Mouse (Mus musculus) hindbrain, embryonic 12.5 days (tissue): Measurements from ENCODE around the gene Smad6. TPM values are rescaled to one million over a fixed set of nuclear protein-coding genes. Genes with fewer than 3 reads are reported as not detected.

Experiments used
- ATAC-seq: fragments of 200-750 bp; cut with Nextera tagmentation; 2 replicates; pipeline ENCODE4 v1.8.0; 2017; ENCODE audit warnings: moderate TSS enrichment; ENCODE audit not compliant: low FRiP score
- H3K27ac ChIP-seq: fragments of 300-500 bp; sonication (generic); 2 replicates; pipeline ENCODE4 v1.5.1; 2016; ENCODE audit warnings: mild to moderate bottlenecking
- H3K27me3 ChIP-seq: fragments of 300-500 bp; sonication (generic); 2 replicates; pipeline ENCODE4 v1.6.1; 2016; ENCODE audit warnings: mild to moderate bottlenecking
- H3K36me3 ChIP-seq: fragments of 300-500 bp; sonication (generic); 2 replicates; pipeline ENCODE4 v1.6.1; 2016; ENCODE audit warnings: mild to moderate bottlenecking
- H3K4me1 ChIP-seq: fragments of 300-500 bp; sonication (generic); 2 replicates; pipeline ENCODE4 v1.6.1; 2016
- H3K4me2 ChIP-seq: fragments of 300-500 bp; sonication (generic); replicated peaks from 2 replicates; pipeline ENCODE4 v1.6.1; 2016; ENCODE audit warnings: mild to moderate bottlenecking
- H3K4me3 ChIP-seq: fragments of 300-500 bp; sonication (generic); 2 replicates; pipeline ENCODE4 v1.5.1; 2016; ENCODE audit warnings: mild to moderate bottlenecking
- H3K9ac ChIP-seq: fragments of 300-500 bp; sonication (generic); 2 replicates; pipeline ENCODE4 v1.6.1; 2016; ENCODE audit warnings: mild to moderate bottlenecking, moderate library complexity
- H3K9me3 ChIP-seq: fragments of 300-500 bp; sonication (generic); replicated peaks from 2 replicates; pipeline ENCODE4 v1.6.1; 2016; ENCODE audit warnings: mild to moderate bottlenecking
- WGBS: fragments of 180-500 bp; shearing (Covaris S2); methylation state at CpG from one replicate; pipeline ENCODE4 v1.1.7; 2016; 5-methylcytosine and 5-hydroxymethylcytosine counted together
- polyA plus RNA-seq: library from polyadenylated mRNA; unstranded; fragments of >200 nt; fragmentation: Nextera tagmentation; extraction: Ambion mirVana; gene quantifications from 2 replicates; pipeline ENCODE4 v1.2.1, GENCODE M21; 2016

Gene Smad6
- polyA plus RNA-seq, 1 experiment from 2014 or later: 12.4 TPM

DNA sequence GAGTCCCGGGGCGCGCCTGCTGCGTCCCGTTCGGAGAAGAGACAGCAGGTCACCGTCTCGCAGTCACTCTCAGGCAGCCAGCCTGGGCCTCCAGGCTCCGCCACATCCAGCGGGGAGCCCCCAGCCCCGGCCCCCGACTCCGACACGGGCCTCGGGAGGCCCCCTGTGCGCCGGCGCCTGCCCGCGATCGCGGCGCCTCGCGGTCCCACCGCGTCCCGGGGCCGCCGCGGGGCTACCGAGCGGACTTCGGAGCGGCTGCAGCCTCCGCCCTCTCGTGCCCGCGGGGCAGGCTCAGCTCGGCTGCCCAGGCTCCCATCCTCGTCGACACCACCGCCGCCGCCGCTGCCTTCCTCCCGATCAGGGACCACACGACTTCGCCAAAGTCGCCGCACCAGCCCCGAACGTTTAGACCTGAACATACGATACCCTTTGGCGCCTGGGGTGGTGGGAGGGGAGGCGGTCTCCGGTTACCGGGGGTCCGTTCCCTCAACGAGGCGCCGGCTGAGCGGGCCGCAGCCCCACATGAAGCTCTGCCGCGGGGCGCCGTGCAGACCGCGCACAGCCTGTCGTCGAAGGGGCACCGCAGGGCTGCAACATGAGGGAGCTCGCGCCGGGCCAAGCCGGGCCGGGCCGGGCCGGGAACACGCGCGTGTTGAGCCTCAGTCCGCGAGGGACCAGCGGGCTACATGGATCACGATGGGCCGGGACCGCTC is 1.1 kb downstream of the Smad6 start:
- no peaks in the 10 kb centered on the region for H3K9me3 ChIP-seq
- H3K27me3 ChIP-seq: peaks cover 25% of the 10 kb centered on the region
- WGBS: under 1% methylated on average over 64 of the region's 89 CpGs
- H3K9ac ChIP-seq: peak overlapping the region; percentile 89
- H3K4me3 ChIP-seq: peak overlapping the region; percentile 70
- peaks cover 70% of the 10 kb centered on the region for H3K4me1 ChIP-seq
- no peak for ATAC-seq
- H3K4me2 ChIP-seq: peak overlapping the region; percentile 79
- peak overlapping the region; percentile 85 for H3K27ac ChIP-seq
- no peaks in the 10 kb centered on the region for H3K36me3 ChIP-seq

- ATAC-seq: no peak
- Histone ChIP-seq H3K4me2 (peak overlapping the region; percentile 79), H3K27me3 (peaks cover 25% of the 10 kb centered on the region), H3K27ac (peak overlapping the region; percentile 85), H3K9me3 (no peaks in the 10 kb centered on the region), H3K4me1 (peaks cover 72% of the 10 kb centered on the region), H3K9ac (peak overlapping the region; percentile 89), H3K4me3 (peak overlapping the region; percentile 70), H3K36me3 (no peaks in the 10 kb centered on the region)
- under 1% methylated on average over 41 of the region's 50 CpGs for WGBS
Measured at GRCm38 (mm10) chr9:64020171-64020605, 1.7 kb downstream of the Smad6 start.

- peak overlapping the region; percentile 85 for H3K27ac ChIP-seq
- H3K4me1 ChIP-seq: peaks cover 75% of the 10 kb centered on the region
Measured at GRCm38 (mm10) chr9:64019036-64019886, 2.6 kb downstream of the Smad6 start.

DNA sequence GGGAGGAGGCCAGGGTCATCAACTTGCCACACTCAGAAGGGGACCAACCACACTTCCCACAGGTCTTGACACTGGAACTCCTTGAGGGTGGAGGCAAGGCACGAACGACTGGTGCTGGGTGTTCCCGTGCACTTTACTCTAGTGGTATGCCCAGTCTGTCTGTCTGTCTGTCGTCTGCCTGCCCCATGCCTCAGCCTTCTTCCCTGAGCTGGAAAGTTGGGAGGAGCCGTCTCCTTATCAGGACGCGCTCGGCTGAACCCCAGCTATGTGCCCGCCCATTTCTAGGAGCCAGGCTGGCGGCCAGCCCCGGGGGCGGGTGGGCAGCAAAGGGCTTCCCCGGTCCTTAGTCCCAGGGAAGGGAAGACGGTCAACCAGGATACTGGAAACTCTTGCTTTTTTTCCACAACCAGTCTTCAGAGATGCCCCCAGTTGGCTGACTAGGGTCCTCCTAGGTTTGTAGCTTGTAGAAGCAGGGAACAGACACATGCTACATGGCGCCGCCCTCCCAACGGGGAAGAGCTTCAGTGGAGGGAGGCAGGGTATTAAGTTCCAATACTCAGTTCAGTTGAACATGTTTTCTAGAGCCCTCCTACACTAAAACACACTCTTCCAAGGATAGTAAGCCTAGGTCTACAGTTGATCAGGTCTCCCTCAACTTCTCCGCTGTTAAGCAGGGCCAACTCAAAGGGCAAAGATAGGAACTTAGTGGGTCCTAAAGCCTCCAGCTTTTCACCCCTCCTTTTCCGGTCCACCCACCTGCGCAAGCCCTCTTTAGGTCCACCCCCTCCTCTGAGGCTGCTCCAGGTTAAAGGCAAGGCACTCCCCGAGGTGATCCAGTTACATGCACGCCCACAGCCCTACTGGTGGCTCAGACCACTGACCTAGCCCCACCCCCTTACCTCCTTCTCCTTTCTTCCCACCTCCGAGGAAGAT is 3.7 kb downstream of the Smad6 start:
- Histone ChIP-seq H3K27me3 (peaks cover 25% of the 10 kb centered on the region), H3K4me3 (peak overlapping the region; percentile 70), H3K36me3 (no peaks in the 10 kb centered on the region), H3K9me3 (no peaks in the 10 kb centered on the region), H3K4me1 (peaks cover 72% of the 10 kb centered on the region), H3K9ac (peak overlapping the region; percentile 43; the same call in 1 of the 2 replicates), H3K4me2 (peak overlapping the region; percentile 79), H3K27ac (peak overlapping the region; percentile 85; the same call in 1 of the 2 replicates)
- no peak for ATAC-seq
- 3% methylated on average over 23 of the region's 23 CpGs for WGBS

More at GRCm38 (mm10) chr9:64019036-64019886, 2.6 kb downstream of the Smad6 start:
- WGBS: 6% methylated on average over 10 of the region's 10 CpGs
- ATAC-seq: no peak
- Histone ChIP-seq H3K9ac (peak overlapping the region; percentile 89), H3K27me3 (peaks cover 25% of the 10 kb centered on the region), H3K9me3 (no peaks in the 10 kb centered on the region), H3K4me2 (peak overlapping the region; percentile 79), H3K4me3 (peak overlapping the region; percentile 70), H3K36me3 (no peaks in the 10 kb centered on the region)

DNA sequence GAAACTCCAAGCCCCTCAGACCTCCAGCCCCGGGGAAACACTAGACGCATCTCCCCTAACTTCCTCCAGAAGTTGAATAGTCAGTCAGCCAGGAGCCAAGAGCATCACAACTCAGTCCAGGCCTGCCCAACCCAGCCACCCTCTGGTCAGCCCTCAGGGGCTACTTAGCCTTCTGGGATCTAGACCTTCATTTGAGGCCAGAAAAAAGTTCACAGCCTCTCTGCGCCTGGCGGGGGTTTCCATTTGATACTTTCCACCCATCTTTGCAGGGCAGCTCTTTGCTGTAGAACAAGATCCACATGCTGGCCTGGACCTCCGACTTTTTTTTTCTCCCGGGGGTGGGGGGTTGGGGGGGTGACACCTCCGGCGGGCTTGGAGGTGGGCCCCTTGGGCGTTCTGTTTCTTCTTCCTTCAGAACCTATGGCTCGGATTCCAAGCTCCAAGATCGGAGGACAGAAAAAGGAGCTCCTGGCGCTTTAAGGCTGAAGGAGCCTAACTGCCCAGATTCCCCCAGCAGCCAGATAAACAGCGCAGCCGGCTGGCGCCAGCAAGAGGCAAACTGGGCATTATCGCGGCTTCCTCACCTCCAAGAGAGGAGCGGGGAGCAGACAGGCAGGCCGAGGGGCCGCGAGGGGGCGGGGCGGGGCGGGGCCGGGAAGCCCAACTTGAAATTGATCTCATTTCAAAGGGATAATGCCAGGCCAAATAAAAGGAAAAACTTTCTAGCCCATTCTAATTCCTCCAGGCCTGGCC is 5.0 kb downstream of the Smad6 start:
- peak overlapping the region; percentile 79 for H3K4me2 ChIP-seq
- H3K9me3 ChIP-seq: no peaks in the 10 kb centered on the region
- 3% methylated on average over 25 of the region's 25 CpGs for WGBS
- H3K4me1 ChIP-seq: peaks cover 59% of the 10 kb centered on the region
- H3K9ac ChIP-seq: peak overlapping the region; percentile 43; the same call in 1 of the 2 replicates
- ATAC-seq: no peak
- peaks cover 9% of the 10 kb centered on the region for H3K36me3 ChIP-seq
- H3K4me3 ChIP-seq: peak overlapping the region; percentile 70
- H3K27me3 ChIP-seq: peaks cover 25% of the 10 kb centered on the region
- peak overlapping the region; percentile 52; the same call in 1 of the 2 replicates for H3K27ac ChIP-seq

DNA sequence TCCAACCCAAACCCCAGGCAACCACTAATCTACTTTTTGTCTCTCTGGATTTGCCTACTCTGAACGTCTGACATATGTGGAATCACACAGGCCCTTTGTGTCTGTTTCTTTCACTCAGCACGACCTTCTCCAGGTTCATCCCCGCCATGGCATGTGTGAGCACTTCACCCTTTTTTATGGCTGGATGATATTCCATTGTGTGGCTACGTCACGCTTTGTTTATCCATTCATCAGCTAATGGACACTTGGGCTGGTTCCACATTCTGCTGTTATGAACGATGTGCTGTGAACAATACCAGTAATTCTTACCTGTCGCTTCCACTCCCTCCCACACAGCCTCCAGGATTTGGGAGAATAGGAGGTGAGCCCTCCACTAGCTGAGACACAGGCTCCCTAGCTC is 5.8 kb downstream of the Smad6 start:
- Histone ChIP-seq H3K9ac (no peak overlapping the region; the same call in 1 of the 2 replicates), H3K36me3 (peaks cover 16% of the 10 kb centered on the region), H3K27ac (no peak overlapping the region), H3K4me2 (peak overlapping the region; percentile 13; the same call in 1 of the 2 replicates), H3K4me3 (no peak overlapping the region), H3K4me1 (peaks cover 56% of the 10 kb centered on the region), H3K9me3 (no peaks in the 10 kb centered on the region), H3K27me3 (peaks cover 23% of the 10 kb centered on the region)
- ATAC-seq: no peak
- 38% methylated on average over 7 of the region's 7 CpGs for WGBS

DNA sequence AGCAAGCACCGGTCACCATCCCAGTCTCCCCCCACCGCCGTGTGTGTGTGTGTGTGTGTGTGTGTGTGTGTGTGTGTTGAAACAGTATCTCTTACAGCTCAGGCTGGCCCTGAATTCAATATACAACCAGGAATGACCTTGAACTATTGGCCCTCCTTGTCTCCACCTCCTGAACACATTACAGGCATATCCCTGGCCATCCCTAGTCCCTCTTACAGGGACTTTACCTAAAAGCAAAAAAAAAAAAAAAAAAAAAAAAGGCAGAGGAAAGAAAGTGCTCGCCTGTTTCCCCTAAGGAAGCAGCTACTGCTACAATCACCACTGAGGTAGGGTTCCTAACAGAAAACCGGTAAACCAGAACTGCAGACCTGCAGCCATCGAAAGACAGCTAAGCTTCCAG is 7.1 kb downstream of the Smad6 start:
- peaks cover 47% of the 10 kb centered on the region for H3K4me1 ChIP-seq
- no peak overlapping the region for H3K9ac ChIP-seq
- peaks cover 19% of the 10 kb centered on the region for H3K36me3 ChIP-seq
- 75% methylated on average over 6 of the region's 6 CpGs for WGBS
- no peak for ATAC-seq
- peaks cover 20% of the 10 kb centered on the region for H3K27me3 ChIP-seq
- H3K4me3 ChIP-seq: no peak overlapping the region
- no peak overlapping the region for H3K27ac ChIP-seq
- no peak overlapping the region for H3K4me2 ChIP-seq
- no peaks in the 10 kb centered on the region for H3K9me3 ChIP-seq

- Histone ChIP-seq H3K27me3 (peaks cover 4% of the 10 kb centered on the region; the same call in 1 of the 2 replicates), H3K36me3 (peaks cover 19% of the 10 kb centered on the region), H3K27ac (no peak overlapping the region), H3K9me3 (no peaks in the 10 kb centered on the region), H3K4me1 (peaks cover 13% of the 10 kb centered on the region), H3K9ac (no peak overlapping the region), H3K4me3 (no peak overlapping the region), H3K4me2 (no peak overlapping the region)
- WGBS: 96% methylated on average over 1 of the region's 1 CpGs
- no peak for ATAC-seq
Measured at GRCm38 (mm10) chr9:64011356-64011755, 10.5 kb downstream of the Smad6 start.

- Histone ChIP-seq H3K27ac (no peak overlapping the region), H3K4me3 (no peak overlapping the region), H3K4me2 (no peak overlapping the region), H3K9me3 (no peaks in the 10 kb centered on the region), H3K9ac (no peak overlapping the region), H3K27me3 (no peaks in the 10 kb centered on the region), H3K4me1 (peaks cover 15% of the 10 kb centered on the region; the same call in 1 of the 2 replicates), H3K36me3 (0 out of 2 replicates have a peak, but pooled peaks cover 4% of the 10 kb centered on the region)
- 86% methylated on average over 7 of the region's 7 CpGs for WGBS
- ATAC-seq: no peak
Measured at GRCm38 (mm10) chr9:64002981-64003380, 18.9 kb downstream of the Smad6 start.

DNA sequence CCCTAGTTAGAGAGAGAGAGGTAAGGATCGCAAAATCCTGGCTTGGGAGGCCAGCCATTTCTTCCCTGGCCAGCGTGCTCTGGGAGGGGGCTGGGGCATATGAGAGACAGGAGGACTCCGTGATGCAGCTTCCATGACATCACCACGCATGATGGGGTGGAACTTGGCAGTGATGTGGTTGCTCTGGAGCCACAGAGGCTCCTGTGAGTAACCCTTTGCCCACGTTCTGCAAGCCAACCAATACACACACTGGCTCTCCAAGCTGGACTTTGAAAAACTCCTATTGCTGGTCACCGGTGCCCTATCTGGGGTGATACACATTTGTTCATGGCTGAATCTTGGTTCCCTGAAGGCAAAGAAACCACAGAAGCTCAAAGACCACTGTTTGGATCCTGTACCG is 20.8 kb downstream of the Smad6 start:
- H3K36me3 ChIP-seq: 0 out of 2 replicates have a peak, but pooled peaks cover 4% of the 10 kb centered on the region
- ATAC-seq: no peak
- H3K27me3 ChIP-seq: no peaks in the 10 kb centered on the region
- WGBS: 81% methylated on average over 7 of the region's 7 CpGs
- no peak overlapping the region for H3K27ac ChIP-seq
- peaks cover 22% of the 10 kb centered on the region for H3K4me1 ChIP-seq
- H3K9ac ChIP-seq: no peak overlapping the region
- no peaks in the 10 kb centered on the region for H3K9me3 ChIP-seq
- H3K4me2 ChIP-seq: no peak overlapping the region
- H3K4me3 ChIP-seq: no peak overlapping the region

DNA sequence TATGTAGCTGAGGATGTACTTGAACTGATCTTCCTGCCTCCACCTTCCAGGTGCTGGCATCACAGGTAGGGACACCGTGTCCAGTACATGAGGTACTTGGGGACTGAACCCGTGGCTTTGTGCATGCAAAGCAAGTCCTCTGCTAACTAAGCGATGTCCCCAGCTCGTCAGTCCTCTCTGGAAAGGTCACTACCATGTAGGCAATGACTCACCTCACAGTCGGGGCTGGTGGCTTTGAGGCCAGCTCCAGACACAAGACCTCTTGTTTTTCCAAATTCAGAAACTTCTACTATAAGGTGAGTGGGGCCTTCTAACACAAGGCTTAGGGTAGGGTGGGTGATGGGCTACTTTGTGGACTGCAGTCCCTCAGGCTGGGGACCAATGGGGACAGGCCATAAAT is 21.8 kb downstream of the Smad6 start:
- no peak overlapping the region for H3K4me3 ChIP-seq
- H3K36me3 ChIP-seq: 0 out of 2 replicates have a peak, but pooled peaks cover 4% of the 10 kb centered on the region
- no peaks in the 10 kb centered on the region for H3K9me3 ChIP-seq
- peaks cover 22% of the 10 kb centered on the region for H3K4me1 ChIP-seq
- H3K27ac ChIP-seq: no peak overlapping the region
- no peak for ATAC-seq
- no peak overlapping the region for H3K4me2 ChIP-seq
- no peaks in the 10 kb centered on the region for H3K27me3 ChIP-seq
- H3K9ac ChIP-seq: no peak overlapping the region
- WGBS: 90% methylated on average over 5 of the region's 5 CpGs
